Mouse (Mus musculus) hindbrain, postnatal 0 days (tissue): ENCODE results near the gene Mri1. TPM values are rescaled to one million over a fixed set of nuclear protein-coding genes. Genes with fewer than 3 reads are reported as not detected.

Source experiments
- ATAC-seq: fragments of 200-750 bp; cut with Nextera tagmentation; 2 replicates; pipeline ENCODE4 v1.8.0; 2017; ENCODE audit warnings: mild to moderate bottlenecking, moderate TSS enrichment, moderate library complexity
- DNase-seq: peaks from one replicate; pipeline ENCODE4 v3.0.0-alpha.2; 2015; ENCODE audit warnings: low spot score
- H3K27ac ChIP-seq: fragments of 300-500 bp; sonication (generic); 2 replicates; pipeline ENCODE4 v1.5.1; 2014; ENCODE audit warnings: mild to moderate bottlenecking
- H3K27me3 ChIP-seq: fragments of 300-500 bp; sonication (generic); 2 replicates; pipeline ENCODE4 v1.6.1; 2014; ENCODE audit warnings: low read length, mixed read lengths; ENCODE audit not compliant: insufficient read depth
- H3K36me3 ChIP-seq: fragments of 300-500 bp; sonication (generic); 2 replicates; pipeline ENCODE4 v1.6.1; 2014; ENCODE audit warnings: low read length, mixed read lengths; ENCODE audit not compliant: insufficient read depth
- H3K4me1 ChIP-seq: fragments of 300-500 bp; sonication (generic); 2 replicates; pipeline ENCODE4 v1.6.1; 2014; ENCODE audit warnings: antibody characterized with exemption, low read length, mixed read lengths; ENCODE audit not compliant: insufficient read depth
- H3K4me2 ChIP-seq: fragments of 300-500 bp; sonication (generic); 2 replicates; pipeline ENCODE4 v1.6.1; 2014; ENCODE audit warnings: low read depth, mild to moderate bottlenecking, low read length, moderate library complexity, mixed read lengths
- H3K4me3 ChIP-seq: fragments of 300-500 bp; sonication (generic); 2 replicates; pipeline ENCODE4 v1.5.1; 2014; ENCODE audit warnings: low read length
- H3K9ac ChIP-seq: fragments of 300-500 bp; sonication (generic); replicated peaks from 2 replicates; pipeline ENCODE4 v1.6.1; 2014; ENCODE audit warnings: mild to moderate bottlenecking, low read length, moderate library complexity, mixed read lengths
- H3K9me3 ChIP-seq: fragments of 300-500 bp; sonication (generic); 2 replicates; pipeline ENCODE4 v1.6.1; 2016; ENCODE audit warnings: low read length, mixed read lengths
- CTCF ChIP-seq: IDR thresholded peaks from 2 replicates; pipeline ENCODE4 v1.5.1; 2016; ENCODE audit warnings: antibody characterized with exemption, control low read depth, low read depth
- WGBS: fragments of 180-500 bp; shearing (Covaris S2); extraction: QIAGEN DNeasy Blood & Tissue Kit; methylation state at CpG from one replicate; pipeline ENCODE4 v1.1.7; 2014; 5-methylcytosine and 5-hydroxymethylcytosine counted together
- polyA plus RNA-seq: library from polyadenylated mRNA; unstranded; fragments of >200 nt; fragmentation: Nextera tagmentation; extraction: Ambion mirVana; gene quantifications from 2 replicates; pipeline ENCODE4 v1.2.1, GENCODE M21; 2015
- total RNA-seq: library from RNA; depleted of rRNA; stranded (reverse); fragments of >200 nt; gene quantifications from 2 replicates; pipeline ENCODE4 v1.2.3, GENCODE M21; 2014

Mri1 gene
- total and polyA plus RNA-seq, 2 experiments from 2014 or later: 41.6 to 71.6 TPM

- no peak for ATAC-seq
- no peak for TF ChIP-seq CTCF
- Histone ChIP-seq H3K36me3 (peaks cover 61% of the 10 kb centered on the region), H3K27ac (no peak overlapping the region), H3K9ac (no peak overlapping the region), H3K4me2 (no peak overlapping the region), H3K4me1 (peaks cover 11% of the 10 kb centered on the region; the same call in 1 of the 2 replicates), H3K27me3 (no peaks in the 10 kb centered on the region), H3K9me3 (no peaks in the 10 kb centered on the region), H3K4me3 (no peak overlapping the region)
- no peak for DNase-seq
- WGBS: 88% methylated on average over 31 of the region's 31 CpGs
Measured at GRCm38 (mm10) chr8:84211881-84212563, 45.1 kb downstream of the Mri1 start.

GRCm38 (mm10) chr8:84211202-84211601 lies 45.9 kb downstream of the Mri1 start:
- H3K9me3 ChIP-seq: no peaks in the 10 kb centered on the region
- ATAC-seq: no peak
- H3K27me3 ChIP-seq: no peaks in the 10 kb centered on the region
- peaks cover 11% of the 10 kb centered on the region; the same call in 1 of the 2 replicates for H3K4me1 ChIP-seq
- DNase-seq: no peak
- H3K36me3 ChIP-seq: peaks cover 53% of the 10 kb centered on the region
- 84% methylated on average over 3 of the region's 3 CpGs for WGBS
- TF ChIP-seq CTCF: no peak
- no peak overlapping the region for H3K4me3 ChIP-seq
- no peak overlapping the region for H3K27ac ChIP-seq
- no peak overlapping the region for H3K9ac ChIP-seq
- H3K4me2 ChIP-seq: no peak overlapping the region

- Histone ChIP-seq H3K4me3 (0 out of 2 replicates have a peak overlapping the region, but pooled peaks have one; percentile 11), H3K27ac (no peak overlapping the region; the same call in 1 of the 2 replicates), H3K4me2 (peak overlapping the region; percentile 38), H3K9me3 (no peaks in the 10 kb centered on the region), H3K4me1 (peaks cover 11% of the 10 kb centered on the region; the same call in 1 of the 2 replicates), H3K27me3 (no peaks in the 10 kb centered on the region), H3K36me3 (peaks cover 45% of the 10 kb centered on the region), H3K9ac (no peak overlapping the region)
- ATAC-seq (peak; percentile 64), DNase-seq (peak; percentile 88)
- WGBS: 49% methylated on average over 34 of the region's 34 CpGs
- peak; percentile 95 for TF ChIP-seq CTCF
Measured at GRCm38 (mm10) chr8:84210167-84210791, 46.8 kb downstream of the Mri1 start.

- peaks cover 11% of the 10 kb centered on the region; the same call in 1 of the 2 replicates for H3K4me1 ChIP-seq
- H3K9ac ChIP-seq: no peak overlapping the region; the same call in 1 of the 2 replicates
- H3K36me3 ChIP-seq: peaks cover 32% of the 10 kb centered on the region
- 29% methylated on average over 17 of the region's 17 CpGs for WGBS
- no peaks in the 10 kb centered on the region for H3K9me3 ChIP-seq
- ATAC-seq (no peak), DNase-seq (peak; percentile 43)
- no peaks in the 10 kb centered on the region for H3K27me3 ChIP-seq
- no peak overlapping the region for H3K4me2 ChIP-seq
- no peak for TF ChIP-seq CTCF
- no peak overlapping the region for H3K4me3 ChIP-seq
- peak overlapping the region; percentile 48 for H3K27ac ChIP-seq
Measured at GRCm38 (mm10) chr8:84208381-84209380, 48.4 kb downstream of the Mri1 start.

- Histone ChIP-seq H3K4me2 (no peak overlapping the region), H3K4me3 (no peak overlapping the region), H3K36me3 (peaks cover 24% of the 10 kb centered on the region), H3K27me3 (no peaks in the 10 kb centered on the region), H3K9ac (no peak overlapping the region), H3K4me1 (peaks cover 11% of the 10 kb centered on the region; the same call in 1 of the 2 replicates), H3K9me3 (no peaks in the 10 kb centered on the region), H3K27ac (peak overlapping the region; percentile 48; the same call in 1 of the 2 replicates)
- DNase-seq (peak; percentile 19), ATAC-seq (no peak)
- WGBS: 57% methylated on average over 7 of the region's 7 CpGs
- no peak for TF ChIP-seq CTCF
Measured at GRCm38 (mm10) chr8:84207811-84208210, 49.3 kb downstream of the Mri1 start.

- Histone ChIP-seq H3K27ac (no peak overlapping the region), H3K9me3 (no peaks in the 10 kb centered on the region), H3K4me3 (no peak overlapping the region), H3K27me3 (no peaks in the 10 kb centered on the region), H3K9ac (no peak overlapping the region), H3K4me2 (no peak overlapping the region), H3K36me3 (peaks cover 13% of the 10 kb centered on the region), H3K4me1 (peaks cover 11% of the 10 kb centered on the region; the same call in 1 of the 2 replicates)
- WGBS: 88% methylated on average over 3 of the region's 3 CpGs
- peak; percentile 26; the same call in 1 of the 2 replicates for TF ChIP-seq CTCF
- ATAC-seq (no peak), DNase-seq (no peak)
Measured at GRCm38 (mm10) chr8:84206666-84207065, 50.5 kb downstream of the Mri1 start.
